Mouse (Mus musculus) kidney, postnatal 25 days (tissue): ENCODE data around the gene Popdc2.
"Not testable (repeated sequence)": the region's sequence is repeated elsewhere in the genome, so short reads cannot be mapped to it uniquely, and the experiment has no call there.

Source experiments
- DNase-seq, 2 experiments: peaks; one replicate each; pipeline ENCODE4 v3.0.0; 2021; ENCODE audit warnings: mixed read lengths in 2 of 2

Popdc2 gene

GRCm38 (mm10) chr16:38361933-38362332 lies at the start of gene Popdc2:
Popdc2 (plus strand) TSS chr16:38362209.
- DNase-seq, result no peak

DNA sequence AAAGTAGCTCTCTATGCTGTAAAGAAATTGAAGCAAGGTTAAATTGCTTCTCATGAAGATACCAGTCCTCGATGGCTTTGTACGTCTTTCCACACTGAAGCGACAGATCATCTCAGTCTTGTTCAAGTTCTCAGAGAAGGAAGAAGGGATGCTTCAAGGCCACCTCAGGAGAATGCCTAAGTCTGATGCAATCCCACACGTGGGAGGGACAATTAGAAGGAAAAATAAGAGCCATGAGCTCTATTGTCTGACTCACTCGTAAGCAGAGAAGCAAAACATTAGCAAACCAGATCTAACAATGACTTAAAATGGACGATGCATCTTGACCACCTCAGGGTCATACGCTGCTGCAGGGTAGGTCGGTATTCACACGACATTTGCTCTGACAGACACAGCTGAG lies 43.5 kb upstream of the Popdc2 start:
- DNase-seq, result no peak

GRCm38 (mm10) chr16:38319087-38319486 lies 42.9 kb upstream of the Popdc2 start:
- DNase-seq, result no peak

DNA sequence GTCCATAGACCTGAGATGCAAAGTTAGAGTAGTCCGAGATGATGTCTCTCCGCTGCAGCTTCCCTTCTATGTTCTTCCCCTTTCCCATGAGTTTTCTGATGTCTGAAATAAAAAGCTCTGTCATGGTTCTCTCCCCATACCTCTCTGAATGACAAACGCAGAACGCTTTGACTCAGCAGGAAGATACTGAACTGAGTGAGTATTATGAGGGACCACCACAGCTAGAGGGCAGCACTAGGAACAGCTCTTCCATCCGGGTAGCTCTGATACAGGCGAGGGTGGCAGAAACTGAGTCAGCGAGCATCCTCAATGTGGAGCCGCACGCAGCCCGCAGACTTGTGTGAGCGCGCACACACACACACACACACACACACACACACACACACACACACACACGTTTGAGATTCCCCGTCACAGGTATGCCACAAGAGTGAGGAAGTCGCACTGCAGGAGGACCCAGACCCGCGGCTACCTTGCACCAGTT lies 40.5 kb upstream of the Popdc2 start:
- peak; percentile 44 to 69 for DNase-seq

DNA sequence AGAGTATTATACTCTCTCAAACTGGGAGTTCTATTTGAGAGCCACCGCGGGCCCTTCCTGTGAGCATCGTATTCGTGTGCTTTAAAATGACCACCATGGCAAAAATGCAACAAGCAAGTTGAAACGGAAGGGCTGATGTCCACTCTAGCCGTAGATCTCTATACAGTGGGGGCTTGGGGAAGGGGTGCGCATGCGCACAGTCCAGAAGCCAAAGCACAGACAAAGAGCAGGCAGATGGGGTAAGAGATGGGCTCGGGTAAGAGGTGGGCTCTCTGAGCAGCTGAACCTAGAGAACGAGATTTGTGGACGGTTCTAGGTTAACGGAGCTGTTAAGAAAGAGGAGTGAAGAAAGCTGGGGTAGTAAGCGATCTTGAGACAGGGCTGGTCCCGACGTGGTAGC lies 37.7 kb upstream of the Popdc2 start:
- DNase-seq, result no peak

- DNase-seq, result no peak
Measured at GRCm38 (mm10) chr16:38326778-38327397, 35.1 kb upstream of the Popdc2 start.

DNA sequence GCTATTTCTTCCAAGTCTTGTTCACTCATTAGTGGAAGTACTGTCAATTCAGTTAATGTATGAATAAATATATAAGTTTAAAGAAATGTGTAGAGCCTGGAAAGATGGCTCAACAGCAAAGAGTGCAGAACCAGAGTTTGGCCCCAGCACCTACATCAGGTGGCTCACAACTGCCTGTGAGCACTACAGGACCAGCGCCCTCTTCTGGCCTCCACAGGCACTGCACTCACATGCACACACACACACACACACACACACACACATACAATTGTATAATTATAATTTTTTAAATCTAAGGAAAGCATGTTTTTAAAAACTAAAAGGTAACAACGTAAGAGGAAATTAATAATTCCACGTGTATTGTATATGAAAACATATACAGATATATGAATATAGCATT lies 32.7 kb upstream of the Popdc2 start:
- DNase-seq, result no peak

- peak; percentile 32 to 78 for DNase-seq
Measured at GRCm38 (mm10) chr16:38334431-38334830, 27.6 kb upstream of the Popdc2 start.

DNA sequence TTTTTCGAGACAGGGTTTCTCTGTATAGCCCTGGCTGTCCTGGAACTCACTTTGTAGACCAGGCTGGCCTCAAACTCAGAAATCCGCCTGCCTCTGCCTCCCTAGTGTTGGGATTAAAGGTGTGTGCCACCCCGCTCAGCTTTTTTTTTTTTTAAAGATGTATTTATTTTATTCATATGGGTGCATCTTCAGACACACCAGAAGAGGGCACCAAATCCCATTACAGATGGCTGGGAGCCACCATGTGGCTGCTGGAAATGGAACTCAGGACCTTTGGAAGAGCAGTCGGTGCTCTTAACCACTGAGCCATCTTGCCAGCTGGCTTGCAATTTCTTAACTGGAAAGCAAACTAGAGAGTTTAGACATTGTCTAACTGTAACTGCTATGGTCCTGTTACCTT lies 23.9 kb upstream of the Popdc2 start:
- DNase-seq, result not testable (repeated sequence)

DNA sequence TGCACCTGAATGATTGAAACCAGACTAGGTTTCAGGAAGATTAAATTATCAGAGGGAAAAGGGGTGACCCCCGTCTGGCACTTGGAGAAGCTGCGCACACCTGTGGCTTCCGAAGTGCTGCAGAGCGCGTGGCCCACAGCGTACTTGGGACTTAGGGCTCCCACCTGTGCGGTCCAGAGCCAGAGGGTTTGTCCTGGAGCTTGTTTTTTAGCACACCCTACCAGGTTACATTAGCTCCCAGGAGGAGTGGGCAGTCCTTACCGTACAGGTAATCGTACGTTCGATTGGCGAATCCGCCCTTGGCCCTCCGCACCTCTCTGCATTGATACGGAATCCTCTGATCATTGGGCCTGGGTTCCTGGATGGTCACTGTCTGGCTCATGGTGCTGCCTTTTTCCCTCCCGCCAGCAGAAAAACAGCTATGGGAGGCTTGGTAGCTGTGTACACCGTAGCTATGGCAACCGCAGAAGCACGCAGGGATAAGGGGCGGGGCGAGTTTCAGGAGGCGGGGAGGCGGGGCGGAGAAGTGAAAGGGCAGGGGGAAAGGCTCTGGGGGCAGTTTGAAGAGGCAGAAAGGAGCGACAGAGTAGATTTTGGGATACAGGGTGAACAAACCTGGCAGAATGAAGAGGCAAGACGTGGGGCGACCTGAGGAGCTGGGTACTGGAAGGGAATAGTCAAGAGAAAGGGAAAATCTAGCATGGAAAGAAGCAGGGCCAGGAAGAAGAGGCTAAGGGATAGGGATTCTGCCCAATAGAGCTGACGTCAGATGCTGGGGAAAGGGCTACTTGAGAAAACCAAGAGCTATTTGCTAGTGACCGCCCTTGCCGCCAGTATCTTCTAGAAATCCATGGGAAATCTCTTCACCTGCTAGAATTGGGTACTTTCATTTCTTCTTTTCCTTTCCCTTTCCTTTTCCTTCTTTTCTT lies 20.3 kb upstream of the Popdc2 start, which contains the start of gene Maats1:
TSS of gene Maats1 (minus strand) at position 748 of the 929 bp plus-strand sequence.
- peak; percentile 88 to 89 for DNase-seq

DNA sequence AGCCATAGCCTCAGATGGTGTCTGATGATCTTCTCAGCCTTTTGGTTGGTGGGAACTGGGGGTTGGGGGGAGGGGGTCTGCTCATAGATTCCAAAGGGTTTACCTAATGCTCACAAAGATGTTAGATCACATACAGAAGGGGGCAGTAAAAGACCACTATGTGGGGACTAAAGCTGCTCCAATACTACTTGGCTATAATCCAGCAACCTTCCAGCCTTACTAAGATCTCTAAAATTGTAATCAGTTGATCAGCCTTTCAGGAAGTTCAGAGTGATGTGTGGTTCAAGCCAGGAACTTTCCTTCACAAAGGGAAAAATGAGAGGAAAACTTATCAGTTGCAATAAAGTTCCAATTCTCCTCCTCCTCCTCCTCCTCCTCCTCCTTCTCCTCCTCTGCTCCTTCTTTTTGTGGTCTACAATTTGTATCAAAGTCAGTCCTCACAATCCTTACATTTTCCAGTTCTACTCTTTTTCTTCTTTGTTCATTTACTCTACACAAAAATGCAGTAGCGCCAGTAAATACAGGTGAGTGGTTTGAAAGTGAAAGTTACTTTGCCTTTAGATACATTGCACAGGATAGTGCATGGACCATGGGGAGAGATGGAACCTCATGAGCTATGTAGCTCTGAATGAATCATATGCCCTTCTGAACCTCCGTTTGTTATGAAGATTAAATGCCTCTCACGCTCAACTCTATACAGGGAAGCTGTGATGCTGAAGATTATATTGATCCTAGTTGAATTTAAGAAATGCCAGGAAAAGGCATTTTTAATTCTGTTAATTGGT lies 16.9 kb upstream of the Popdc2 start:
- DNase-seq, result no peak

GRCm38 (mm10) chr16:38346529-38347325 lies 15.3 kb upstream of the Popdc2 start, which contains the start of the genes Cox17 and Gm21987:
Cox17 (plus strand) TSS chr16:38346991.
Gm21987 (plus strand) TSS chr16:38347040.
- DNase-seq, result peak; percentile 96 to 97

GRCm38 (mm10) chr16:38347588-38347987 lies 14.4 kb upstream of the Popdc2 start:
- DNase-seq, result no peak

DNA sequence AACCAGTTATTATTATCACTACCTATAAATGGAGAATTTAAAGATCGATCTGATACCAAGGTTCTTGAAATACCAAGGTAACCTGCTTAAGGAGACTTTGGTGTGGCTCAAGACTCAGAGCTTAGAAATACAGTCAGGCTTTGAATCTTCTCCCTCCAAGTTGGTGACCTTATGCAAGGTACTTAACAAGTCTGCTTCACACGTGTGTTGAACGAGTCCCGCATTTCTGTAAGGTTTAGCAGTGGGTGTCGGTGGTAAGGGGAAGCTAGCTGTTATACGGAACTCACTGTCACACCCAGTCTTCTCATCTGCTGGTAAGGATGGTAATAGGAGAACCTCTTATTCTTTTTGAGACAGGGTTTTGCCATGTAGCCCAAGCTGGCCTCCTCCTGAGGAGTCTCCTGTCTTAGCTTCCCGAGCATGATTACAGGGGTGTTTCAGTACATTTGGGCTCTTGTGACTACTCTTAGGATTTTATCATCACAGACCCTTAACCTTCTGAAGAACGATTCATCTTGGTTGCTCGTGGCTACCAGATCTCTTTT lies 13.7 kb upstream of the Popdc2 start:
- no peak for DNase-seq

DNA sequence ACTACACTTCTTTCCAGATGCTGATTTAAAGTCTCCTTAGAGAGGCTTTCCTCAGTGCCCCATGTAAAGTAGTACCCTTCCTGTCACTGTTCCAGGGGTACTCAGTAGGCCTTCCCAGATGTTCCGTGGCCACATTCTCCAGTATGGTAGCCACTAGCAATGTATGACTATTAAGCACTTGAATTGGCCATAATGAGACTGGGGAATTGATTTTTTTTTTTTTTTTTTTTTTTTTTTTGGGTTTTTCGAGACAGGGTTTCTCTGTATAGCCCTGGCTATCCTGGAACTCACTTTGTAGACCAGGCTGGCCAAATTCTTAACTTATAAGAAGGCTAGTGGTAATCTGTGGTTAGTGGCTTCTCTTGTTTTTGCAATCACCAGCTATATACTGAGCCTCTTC lies 12.1 kb upstream of the Popdc2 start:
- no peak for DNase-seq

- no peak for DNase-seq
Measured at GRCm38 (mm10) chr16:38350361-38350855, 11.6 kb upstream of the Popdc2 start.

- no peak for DNase-seq
Measured at GRCm38 (mm10) chr16:38350939-38351338, 11.1 kb upstream of the Popdc2 start.

GRCm38 (mm10) chr16:38352031-38352430 lies 10.0 kb upstream of the Popdc2 start:
- peak; percentile 15 to 49 for DNase-seq

DNA sequence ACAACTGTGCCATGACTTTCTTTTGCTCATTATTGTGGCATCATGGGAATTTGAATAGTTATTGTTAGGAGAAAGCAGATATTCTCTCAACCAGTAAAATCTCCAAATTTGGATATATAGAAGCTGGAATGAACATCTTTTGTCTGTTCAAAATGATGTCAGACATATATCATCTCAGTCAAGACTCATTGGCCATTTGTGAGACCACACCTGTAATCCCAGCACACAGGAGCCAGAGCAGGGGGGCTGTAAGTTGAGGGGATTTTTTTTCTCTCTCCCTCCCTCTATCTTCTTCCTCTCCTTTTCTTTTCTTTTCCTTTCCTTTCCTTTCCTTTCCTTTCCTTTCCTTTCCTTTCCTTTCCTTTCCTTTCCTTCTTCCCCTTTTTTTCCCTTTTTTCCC lies 9.2 kb upstream of the Popdc2 start:
- DNase-seq, result no peak

DNA sequence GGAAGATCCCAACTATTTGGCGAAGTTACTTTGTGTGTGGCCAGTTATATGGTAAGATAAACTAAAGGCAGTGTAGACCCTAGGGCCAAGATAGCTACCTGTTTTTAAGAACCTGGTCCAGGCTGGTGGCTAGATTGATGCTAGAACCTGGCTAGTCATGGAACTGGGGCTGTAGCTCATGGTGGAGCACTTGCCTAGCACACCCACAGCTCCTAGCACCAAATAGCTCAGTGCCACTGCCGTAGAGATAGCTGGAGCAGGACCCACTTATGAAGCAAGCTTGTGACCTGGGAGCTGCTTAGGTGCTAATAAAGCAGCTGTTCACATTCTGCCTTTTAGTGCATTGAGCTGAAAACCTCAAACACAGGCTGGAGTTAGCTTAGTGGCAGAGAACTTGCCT lies 8.4 kb upstream of the Popdc2 start:
- DNase-seq, result no peak

GRCm38 (mm10) chr16:38354185-38354913 lies 7.7 kb upstream of the Popdc2 start:
- DNase-seq, result no peak
